Mouse (Mus musculus): ENCODE data around the gene Rabl6. TPM values are rescaled to one million over a fixed set of nuclear protein-coding genes. Genes with fewer than 3 reads are reported as not detected.

The Rabl6 gene
- polyA plus RNA-seq, 1 experiment from 2014 or later, result 74.3 TPM

- Histone ChIP-seq H3K9me3 (no peaks in the 10 kb centered on the region), H3K4me3 (peak overlapping the region; percentile 18; the same call in 1 of the 2 replicates), H3K4me1 (replicated peaks) (peaks cover 80% of the 10 kb centered on the region), H3K27me3 (peaks cover 56% of the 10 kb centered on the region), H3K4me2 (peak overlapping the region; percentile 72), H3K27ac (replicated peaks) (no peak overlapping the region), H3K36me3 (peaks cover 24% of the 10 kb centered on the region), H3K9ac (no peak overlapping the region; the same call in 1 of the 2 replicates)
- 6% methylated on average over 27 of the region's 27 CpGs for WGBS
- no peak for ATAC-seq (ENCODE audit: low read depth)
These were observed 28.4 kb downstream of the Rabl6 start for GRCm38 (mm10) chr2:25579737-25580460.

DNA sequence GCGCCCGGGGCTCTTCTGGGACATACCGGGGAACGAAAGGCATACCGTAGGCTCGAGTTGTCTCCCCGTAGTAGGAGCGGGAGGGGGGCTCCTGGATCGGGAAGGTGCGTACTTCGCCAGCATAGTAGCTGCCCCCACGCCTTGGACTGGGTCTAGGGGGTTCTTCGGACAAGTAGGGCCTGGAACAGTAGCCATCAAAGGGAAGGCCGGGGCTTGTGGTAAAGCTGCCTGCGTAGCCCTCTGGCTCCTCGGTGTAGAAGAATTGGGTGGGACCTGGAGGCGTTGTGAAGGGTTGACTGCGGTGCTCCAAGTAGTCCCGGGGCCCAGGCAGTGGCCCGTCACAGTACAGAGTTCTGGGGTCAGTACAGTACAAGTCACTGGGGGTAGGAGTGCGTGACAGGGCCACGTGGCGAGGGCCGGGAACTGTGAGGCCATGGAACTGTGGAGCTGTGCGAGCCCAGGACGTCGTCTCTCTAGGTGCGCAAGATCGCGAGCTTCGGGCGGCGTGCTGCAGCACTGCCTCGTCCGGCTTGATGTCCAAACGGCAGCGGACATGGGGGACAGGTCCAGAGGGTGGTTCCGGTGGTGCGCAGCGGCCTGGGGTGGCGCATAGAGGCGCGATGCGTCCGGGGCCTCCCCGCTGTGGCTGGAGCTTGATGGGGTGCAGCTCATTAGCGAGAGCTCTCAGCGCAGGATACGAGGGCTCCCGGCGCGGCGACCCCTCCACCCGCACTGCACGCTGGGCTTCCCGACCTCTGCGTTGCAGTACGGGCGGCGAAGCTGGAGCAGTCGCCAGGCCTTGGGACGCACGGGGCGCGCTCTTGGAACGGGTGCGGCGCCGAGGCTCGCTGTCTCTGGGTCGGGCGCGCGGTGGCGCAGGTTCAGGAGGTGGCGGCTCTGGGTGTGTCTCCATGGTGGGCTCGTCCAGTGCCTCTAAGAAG lies 29.3 kb downstream of the Rabl6 start:
- H3K36me3 ChIP-seq, result peaks cover 15% of the 10 kb centered on the region
- H3K4me2 ChIP-seq, result peak overlapping the region; percentile 44
- H3K4me1 ChIP-seq (replicated peaks), result peaks cover 82% of the 10 kb centered on the region
- no peak for ATAC-seq (ENCODE audit: low read depth)
- H3K9ac ChIP-seq, result peak overlapping the region; percentile 18; the same call in 1 of the 2 replicates
- peak overlapping the region; percentile 18; the same call in 1 of the 2 replicates for H3K4me3 ChIP-seq
- no peaks in the 10 kb centered on the region for H3K9me3 ChIP-seq
- WGBS, result 5% methylated on average over 77 of the region's 77 CpGs
- H3K27ac ChIP-seq (replicated peaks), result no peak overlapping the region
- H3K27me3 ChIP-seq, result peaks cover 56% of the 10 kb centered on the region

DNA sequence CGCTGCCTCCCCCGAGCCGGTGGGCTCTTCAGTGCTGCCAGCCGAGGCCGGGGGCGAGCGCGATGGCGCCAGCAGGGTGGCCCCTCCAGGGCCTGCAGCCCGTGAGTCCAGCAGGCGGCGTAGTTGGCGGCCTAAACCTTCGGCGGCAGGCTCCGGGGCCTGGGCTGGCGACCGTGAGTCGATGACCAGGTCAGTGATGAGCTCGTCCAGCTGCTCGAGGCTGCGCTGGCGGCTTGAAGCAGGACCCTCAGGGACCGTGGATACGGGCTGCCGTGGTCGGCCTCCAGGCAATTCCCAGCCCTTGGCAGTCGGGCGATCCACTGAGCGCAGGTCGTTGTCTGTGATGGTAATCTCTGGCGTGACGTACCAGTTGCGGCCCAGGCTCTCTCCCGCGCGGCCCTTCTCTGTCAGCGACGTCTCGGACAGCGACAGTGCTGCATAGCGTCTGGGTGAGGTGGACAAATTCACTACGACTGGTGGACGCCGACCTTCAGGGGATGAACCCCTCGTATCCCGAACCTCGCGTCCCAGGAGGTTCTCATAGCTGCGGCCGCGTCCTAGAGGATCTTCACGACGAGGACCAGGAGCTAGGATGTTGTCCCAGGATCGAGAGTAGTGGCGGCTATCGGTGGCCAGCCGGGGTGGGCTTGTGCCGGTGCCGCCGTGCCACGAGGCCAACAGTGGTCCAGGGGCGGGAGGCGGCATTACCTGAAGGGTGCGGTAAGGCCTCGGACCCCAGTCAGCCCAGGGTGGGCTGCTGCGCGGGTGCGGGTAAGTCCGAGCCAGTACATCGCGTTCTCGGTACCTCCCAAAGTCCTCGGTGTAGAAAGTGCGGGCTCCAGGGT lies 30.1 kb downstream of the Rabl6 start:
- 8% methylated on average over 75 of the region's 75 CpGs for WGBS
- Histone ChIP-seq H3K27me3 (peaks cover 56% of the 10 kb centered on the region), H3K4me1 (replicated peaks) (peaks cover 83% of the 10 kb centered on the region), H3K9ac (peak overlapping the region; percentile 45), H3K36me3 (peaks cover 8% of the 10 kb centered on the region), H3K4me3 (peak overlapping the region; percentile 24), H3K9me3 (no peaks in the 10 kb centered on the region), H3K27ac (replicated peaks) (no peak overlapping the region), H3K4me2 (peak overlapping the region; percentile 44)
- no peak for ATAC-seq (ENCODE audit: low read depth)

DNA sequence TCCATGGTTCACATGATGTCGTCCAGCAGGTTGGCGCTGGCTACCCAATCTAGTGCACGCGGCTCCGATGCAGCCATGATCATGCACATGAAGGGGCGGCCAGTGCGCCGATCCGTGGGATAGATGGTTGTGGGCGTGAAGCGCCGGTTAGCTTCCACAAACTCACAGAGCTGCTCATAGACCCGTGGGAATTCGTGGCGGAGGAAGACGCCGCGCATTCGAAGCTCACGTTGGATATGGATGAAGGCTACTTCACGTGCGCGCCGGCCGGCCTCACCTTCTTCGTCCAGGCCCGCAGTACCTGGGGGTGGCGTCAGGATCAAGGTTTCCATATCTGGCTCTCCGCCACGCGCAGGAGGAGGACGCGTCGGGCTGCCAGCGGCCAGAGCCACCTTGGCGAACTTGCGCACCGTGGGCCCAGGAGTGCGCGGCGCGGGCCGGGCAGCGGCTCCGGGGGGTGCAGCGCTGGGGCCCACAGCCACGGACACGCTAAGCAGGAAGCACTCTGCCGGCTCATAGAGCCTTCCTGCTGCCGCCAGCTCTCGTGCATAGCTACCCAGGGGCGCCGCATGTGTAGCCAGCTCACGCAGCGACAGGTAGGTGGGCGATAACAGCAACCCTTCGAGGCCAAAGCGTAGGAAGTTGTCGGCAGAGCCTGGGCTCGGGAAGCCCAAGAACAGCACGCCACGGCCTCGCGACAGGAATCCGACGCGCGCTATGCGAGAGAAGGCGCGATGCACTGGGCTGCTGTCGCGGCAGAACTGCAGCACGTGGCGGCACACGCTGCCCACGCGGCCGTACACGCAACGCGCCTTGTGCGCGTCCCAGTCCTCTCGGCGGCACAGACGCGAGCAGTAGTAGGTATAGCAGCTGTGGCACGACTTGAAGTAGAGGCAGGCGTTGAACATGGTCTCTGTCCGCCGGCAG lies 31.1 kb downstream of the Rabl6 start:
- WGBS, result 12% methylated on average over 92 of the region's 92 CpGs
- H3K4me3 ChIP-seq, result peak overlapping the region; percentile 24
- no peaks in the 10 kb centered on the region for H3K9me3 ChIP-seq
- H3K27ac ChIP-seq (replicated peaks), result no peak overlapping the region
- peak overlapping the region; percentile 45 for H3K9ac ChIP-seq
- peaks cover 82% of the 10 kb centered on the region for H3K4me1 ChIP-seq (replicated peaks)
- no peak for ATAC-seq (ENCODE audit: low read depth)
- peaks cover 56% of the 10 kb centered on the region for H3K27me3 ChIP-seq
- peaks cover 12% of the 10 kb centered on the region; the same call in 1 of the 2 replicates for H3K36me3 ChIP-seq
- H3K4me2 ChIP-seq, result peak overlapping the region; percentile 44

DNA sequence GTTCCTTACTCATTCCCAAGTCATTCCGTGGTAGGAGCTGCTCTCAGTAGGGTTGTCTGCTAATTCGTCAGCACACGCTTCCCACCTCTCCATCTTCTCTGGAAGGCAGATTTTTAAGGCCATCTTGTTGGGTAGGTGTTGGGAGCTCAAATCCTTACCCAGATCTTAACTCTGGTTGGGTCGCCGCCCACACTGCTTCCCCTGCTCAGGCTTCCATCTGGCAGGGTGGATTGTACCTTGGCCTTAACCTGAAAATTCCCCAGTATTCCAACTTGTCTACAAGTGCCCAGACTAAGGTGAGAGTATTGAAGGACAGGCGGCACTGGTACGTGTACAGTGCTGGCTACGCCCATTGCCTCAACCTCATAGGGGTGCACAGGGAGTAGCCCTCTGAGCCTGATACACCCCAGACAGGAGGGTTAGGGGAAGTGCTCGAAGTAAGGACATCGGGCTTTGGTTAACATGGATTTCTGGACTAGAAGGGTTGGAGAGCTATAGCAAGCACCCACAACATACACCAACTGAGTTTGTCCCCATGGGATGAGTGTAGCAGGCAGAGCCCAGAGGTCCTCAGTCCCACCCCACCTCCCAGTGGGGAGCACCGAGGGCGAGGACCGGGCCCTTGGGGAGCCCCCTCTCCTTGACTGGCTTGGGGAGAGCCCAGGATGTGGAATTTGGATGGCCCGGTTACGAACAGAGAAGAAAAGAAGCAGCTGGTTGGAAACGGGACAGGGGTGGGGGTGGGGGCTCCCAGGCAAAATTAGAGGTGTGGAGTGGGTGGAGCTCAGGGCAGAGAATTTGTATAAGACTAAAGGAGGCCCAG lies 32.1 kb downstream of the Rabl6 start:
- WGBS, result 68% methylated on average over 16 of the region's 16 CpGs
- H3K27ac ChIP-seq (replicated peaks), result no peak overlapping the region
- H3K36me3 ChIP-seq, result peaks cover 20% of the 10 kb centered on the region
- H3K27me3 ChIP-seq, result peaks cover 56% of the 10 kb centered on the region
- H3K9me3 ChIP-seq, result no peaks in the 10 kb centered on the region
- peak overlapping the region; percentile 96 for H3K4me2 ChIP-seq
- H3K9ac ChIP-seq, result peak overlapping the region; percentile 71; the same call in 1 of the 2 replicates
- H3K4me3 ChIP-seq, result no peak overlapping the region
- ATAC-seq (ENCODE audit: low read depth), result no peak
- H3K4me1 ChIP-seq (replicated peaks), result peaks cover 74% of the 10 kb centered on the region

- peak overlapping the region; percentile 71 for H3K9ac ChIP-seq
- H3K4me1 ChIP-seq (replicated peaks), result peaks cover 67% of the 10 kb centered on the region
- 13% methylated on average over 21 of the region's 21 CpGs for WGBS
- peaks cover 50% of the 10 kb centered on the region for H3K27me3 ChIP-seq
- ATAC-seq (ENCODE audit: low read depth), result peak; percentile 5; the same call in 1 of the 2 replicates
- H3K4me2 ChIP-seq, result peak overlapping the region; percentile 96
- peak overlapping the region; percentile 91 for H3K27ac ChIP-seq (replicated peaks)
- peaks cover 27% of the 10 kb centered on the region for H3K36me3 ChIP-seq
- no peaks in the 10 kb centered on the region for H3K9me3 ChIP-seq
- peak overlapping the region; percentile 61 for H3K4me3 ChIP-seq
These were observed 32.8 kb downstream of the Rabl6 start for GRCm38 (mm10) chr2:25575432-25576027.

DNA sequence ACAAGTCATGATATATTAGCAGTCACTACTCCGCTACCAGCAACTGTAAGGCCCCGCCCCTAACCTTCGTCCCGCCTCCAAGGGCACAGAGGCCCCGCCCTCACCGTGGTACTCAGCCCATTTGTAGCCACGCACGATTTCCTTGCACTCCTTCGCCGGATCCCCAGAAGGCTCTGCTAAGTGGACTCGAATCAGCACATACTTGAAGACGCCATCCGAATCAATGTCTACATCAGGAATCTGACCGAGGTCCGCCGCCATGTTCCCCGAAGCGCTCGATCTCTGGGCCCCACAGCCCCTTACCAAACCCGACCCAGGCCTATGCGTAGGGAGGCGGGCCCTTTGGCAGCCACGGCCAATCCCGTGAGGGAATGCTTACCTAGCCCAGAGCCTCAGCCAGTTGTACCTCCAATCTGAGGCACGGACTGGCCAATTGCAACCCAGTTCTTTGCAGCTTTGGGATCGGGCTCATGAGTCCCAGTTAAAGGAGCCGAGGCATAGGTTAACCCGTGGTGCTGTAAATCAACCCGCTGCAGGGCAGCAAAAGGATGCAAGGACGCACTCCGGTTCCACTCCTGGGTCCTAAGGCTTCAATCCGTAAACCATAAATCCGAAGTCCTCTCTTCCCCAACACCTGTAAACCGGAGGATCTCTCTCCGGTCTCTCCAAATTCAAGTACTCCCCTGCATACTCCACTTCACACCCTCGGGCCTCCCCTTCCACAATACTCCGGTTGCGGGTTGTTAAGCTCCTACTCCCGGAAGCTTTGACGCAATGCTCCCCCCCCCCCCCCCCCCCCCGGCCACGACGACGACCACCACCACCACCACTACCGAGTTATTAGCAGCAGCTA lies 33.5 kb downstream of the Rabl6 start, which contains the start of the genes Mamdc4 and Phpt1:
Gene Mamdc4, minus strand, starts transcription at position 267 of the 853 bp plus-strand sequence.
Gene Phpt1, minus strand, starts transcription at position 646 of the 853 bp plus-strand sequence.
- peaks cover 60% of the 10 kb centered on the region for H3K4me1 ChIP-seq (replicated peaks)
- peaks cover 42% of the 10 kb centered on the region for H3K27me3 ChIP-seq
- H3K4me3 ChIP-seq, result peak within 1 kb of the TSS; percentile 61
- peak within 1 kb of the TSS; percentile 78 for H3K9ac ChIP-seq
- H3K36me3 ChIP-seq, result peaks cover 34% of the 10 kb centered on the region
- H3K27ac ChIP-seq (replicated peaks), result peak within 1 kb of the TSS; percentile 91
- H3K9me3 ChIP-seq, result no peaks in the 10 kb centered on the region
- WGBS, result under 1% methylated on average over 43 of the region's 45 CpGs
- ATAC-seq (ENCODE audit: low read depth), result peak; percentile 98
- peak within 1 kb of the TSS; percentile 96 for H3K4me2 ChIP-seq

GRCm38 (mm10) chr2:25574136-25574535 lies 34.2 kb downstream of the Rabl6 start:
- peak overlapping the region; percentile 91 for H3K27ac ChIP-seq (replicated peaks)
- 19% methylated on average over 11 of the region's 11 CpGs for WGBS
- peak overlapping the region; percentile 61 for H3K4me3 ChIP-seq
- peaks cover 54% of the 10 kb centered on the region for H3K4me1 ChIP-seq (replicated peaks)
- no peaks in the 10 kb centered on the region for H3K9me3 ChIP-seq
- peaks cover 41% of the 10 kb centered on the region for H3K36me3 ChIP-seq
- peak overlapping the region; percentile 96 for H3K4me2 ChIP-seq
- peak overlapping the region; percentile 78 for H3K9ac ChIP-seq
- peak; percentile 3; the same call in 1 of the 2 replicates for ATAC-seq (ENCODE audit: low read depth)
- peaks cover 36% of the 10 kb centered on the region for H3K27me3 ChIP-seq

GRCm38 (mm10) chr2:25573068-25573467 lies 35.3 kb downstream of the Rabl6 start:
- Histone ChIP-seq H3K27ac (replicated peaks) (no peak overlapping the region), H3K4me1 (replicated peaks) (peaks cover 43% of the 10 kb centered on the region), H3K4me3 (peak overlapping the region; percentile 61), H3K9me3 (no peaks in the 10 kb centered on the region), H3K9ac (peak overlapping the region; percentile 78; the same call in 1 of the 2 replicates), H3K27me3 (peaks cover 25% of the 10 kb centered on the region), H3K36me3 (peaks cover 51% of the 10 kb centered on the region), H3K4me2 (peak overlapping the region; percentile 96)
- no peak for ATAC-seq (ENCODE audit: low read depth)
- WGBS, result 93% methylated on average over 2 of the region's 2 CpGs
